Mouse (Mus musculus): Measurements from ENCODE around the gene Slc35d2. TPM values are rescaled to one million over a fixed set of nuclear protein-coding genes. Genes with fewer than 3 reads are reported as not detected.
A peak's percentile ranks its signal among the peaks of the same experiment; 100 is the strongest.

Slc35d2 gene
- polyA plus RNA-seq, 1 experiment from 2014 or later, result 8.0 TPM

- H3K9me3 ChIP-seq (ENCODE audit: low read length), result no peaks in the 10 kb centered on the region
- H3K36me3 ChIP-seq (ENCODE audit: insufficient read depth, low read length), result no peaks in the 10 kb centered on the region
- WGBS, result 42% methylated on average over 6 of the region's 6 CpGs
- TF ChIP-seq EP300 (IDR thresholded peaks at IDR 0.05), result no peak
- no peak for TF ChIP-seq CTCF (IDR thresholded peaks at IDR 0.05)
- no peaks in the 10 kb centered on the region for H3K27me3 ChIP-seq (replicated peaks; ENCODE audit: insufficient read depth, low read length)
- no peak overlapping the region for H3K4me2 ChIP-seq (replicated peaks; ENCODE audit: low read depth, low read length)
- H3K4me1 ChIP-seq (ENCODE audit: insufficient read depth, low read depth, low read length), result no peaks in the 10 kb centered on the region
- DNase-seq (ENCODE audit: low spot score) (no peak), ATAC-seq (no peak)
- H3K27ac ChIP-seq (ENCODE audit: low read length), result no peak overlapping the region
- H3K9ac ChIP-seq (replicated peaks; ENCODE audit: low read depth), result no peak overlapping the region
- no peak overlapping the region for H3K4me3 ChIP-seq (ENCODE audit: low read depth, low read length)
These were observed 5.5 kb downstream of the Slc35d2 start for GRCm38 (mm10) chr13:64123491-64124188.

- no peak overlapping the region for H3K4me3 ChIP-seq (ENCODE audit: low read depth, low read length)
- H3K27me3 ChIP-seq (replicated peaks; ENCODE audit: insufficient read depth, low read length), result no peaks in the 10 kb centered on the region
- H3K9me3 ChIP-seq (ENCODE audit: low read length), result no peaks in the 10 kb centered on the region
- H3K27ac ChIP-seq (ENCODE audit: low read length), result no peak overlapping the region
- H3K36me3 ChIP-seq (ENCODE audit: insufficient read depth, low read length), result no peaks in the 10 kb centered on the region
- 72% methylated on average over 4 of the region's 4 CpGs for WGBS
- TF ChIP-seq EP300 (IDR thresholded peaks at IDR 0.05) (no peak), CTCF (IDR thresholded peaks at IDR 0.05) (no peak)
- no peak overlapping the region for H3K9ac ChIP-seq (replicated peaks; ENCODE audit: low read depth)
- no peak for DNase-seq (ENCODE audit: low spot score)
- ATAC-seq, result no peak
- H3K4me1 ChIP-seq (ENCODE audit: insufficient read depth, low read depth, low read length), result no peaks in the 10 kb centered on the region
- no peak overlapping the region for H3K4me2 ChIP-seq (replicated peaks; ENCODE audit: low read depth, low read length)
These were observed 8.4 kb downstream of the Slc35d2 start for GRCm38 (mm10) chr13:64120760-64121159.

GRCm38 (mm10) chr13:64117442-64117841, 11.7 kb downstream of the Slc35d2 start:
- TF ChIP-seq CTCF (IDR thresholded peaks at IDR 0.05), result peak; percentile 56
- TF ChIP-seq EP300 (IDR thresholded peaks at IDR 0.05), result no peak
- Histone ChIP-seq H3K4me2 (replicated peaks; ENCODE audit: low read depth, low read length) (no peak overlapping the region), H3K4me3 (ENCODE audit: low read depth, low read length) (no peak overlapping the region), H3K9me3 (ENCODE audit: low read length) (no peaks in the 10 kb centered on the region), H3K27ac (ENCODE audit: low read length) (no peak overlapping the region), H3K4me1 (ENCODE audit: insufficient read depth, low read depth, low read length) (no peaks in the 10 kb centered on the region), H3K9ac (replicated peaks; ENCODE audit: low read depth) (no peak overlapping the region), H3K36me3 (ENCODE audit: insufficient read depth, low read length) (no peaks in the 10 kb centered on the region), H3K27me3 (replicated peaks; ENCODE audit: insufficient read depth, low read length) (no peaks in the 10 kb centered on the region)
- DNase-seq (ENCODE audit: low spot score) (no peak), ATAC-seq (no peak)
- WGBS, result 54% methylated on average over 2 of the region's 2 CpGs

GRCm38 (mm10) chr13:64110421-64110820, 18.7 kb downstream of the Slc35d2 start:
- TF ChIP-seq CTCF (IDR thresholded peaks at IDR 0.05) (no peak), EP300 (IDR thresholded peaks at IDR 0.05) (no peak)
- H3K4me2 ChIP-seq (replicated peaks; ENCODE audit: low read depth, low read length), result no peak overlapping the region
- DNase-seq (ENCODE audit: low spot score) (no peak), ATAC-seq (no peak)
- H3K4me3 ChIP-seq (ENCODE audit: low read depth, low read length), result no peak overlapping the region
- no peaks in the 10 kb centered on the region for H3K36me3 ChIP-seq (ENCODE audit: insufficient read depth, low read length)
- H3K4me1 ChIP-seq (ENCODE audit: insufficient read depth, low read depth, low read length), result no peaks in the 10 kb centered on the region; the same call in 1 of the 2 replicates
- 94% methylated on average over 1 of the region's 1 CpGs for WGBS
- no peaks in the 10 kb centered on the region for H3K27me3 ChIP-seq (replicated peaks; ENCODE audit: insufficient read depth, low read length)
- no peak overlapping the region for H3K27ac ChIP-seq (ENCODE audit: low read length)
- no peak overlapping the region for H3K9ac ChIP-seq (replicated peaks; ENCODE audit: low read depth)
- H3K9me3 ChIP-seq (ENCODE audit: low read length), result no peaks in the 10 kb centered on the region

GRCm38 (mm10) chr13:64108381-64108850, 20.8 kb downstream of the Slc35d2 start:
- ATAC-seq (no peak), DNase-seq (ENCODE audit: low spot score) (peak; percentile 23)
- H3K27me3 ChIP-seq (replicated peaks; ENCODE audit: insufficient read depth, low read length), result no peaks in the 10 kb centered on the region
- no peak overlapping the region for H3K27ac ChIP-seq (ENCODE audit: low read length)
- no peaks in the 10 kb centered on the region for H3K9me3 ChIP-seq (ENCODE audit: low read length)
- no peak overlapping the region for H3K4me2 ChIP-seq (replicated peaks; ENCODE audit: low read depth, low read length)
- WGBS, result 22% methylated on average over 5 of the region's 5 CpGs
- no peaks in the 10 kb centered on the region for H3K36me3 ChIP-seq (ENCODE audit: insufficient read depth, low read length)
- no peak overlapping the region for H3K4me3 ChIP-seq (ENCODE audit: low read depth, low read length)
- no peaks in the 10 kb centered on the region; the same call in 1 of the 2 replicates for H3K4me1 ChIP-seq (ENCODE audit: insufficient read depth, low read depth, low read length)
- no peak overlapping the region for H3K9ac ChIP-seq (replicated peaks; ENCODE audit: low read depth)
- TF ChIP-seq CTCF (IDR thresholded peaks at IDR 0.05) (no peak), EP300 (IDR thresholded peaks at IDR 0.05) (no peak)

GRCm38 (mm10) chr13:64107535-64107934, 21.6 kb downstream of the Slc35d2 start:
- peak; percentile 48; the same call in 1 of the 2 replicates for ATAC-seq
- peak; percentile 31 for DNase-seq (ENCODE audit: low spot score)

More at GRCm38 (mm10) chr13:64107535-64107934, 21.6 kb downstream of the Slc35d2 start:
- no peak for TF ChIP-seq CTCF (IDR thresholded peaks at IDR 0.05)
- TF ChIP-seq EP300 (IDR thresholded peaks at IDR 0.05), result no peak
- H3K27ac ChIP-seq (ENCODE audit: low read length), result no peak overlapping the region
- no peaks in the 10 kb centered on the region for H3K9me3 ChIP-seq (ENCODE audit: low read length)
- H3K4me3 ChIP-seq (ENCODE audit: low read depth, low read length), result no peak overlapping the region
- H3K4me2 ChIP-seq (replicated peaks; ENCODE audit: low read depth, low read length), result peak overlapping the region; percentile 11; the same call in 1 of the 2 replicates
- no peaks in the 10 kb centered on the region for H3K27me3 ChIP-seq (replicated peaks; ENCODE audit: insufficient read depth, low read length)
- no peaks in the 10 kb centered on the region for H3K36me3 ChIP-seq (ENCODE audit: insufficient read depth, low read length)
- no peaks in the 10 kb centered on the region; the same call in 1 of the 2 replicates for H3K4me1 ChIP-seq (ENCODE audit: insufficient read depth, low read depth, low read length)
- no peak overlapping the region for H3K9ac ChIP-seq (replicated peaks; ENCODE audit: low read depth)
- WGBS, result 31% methylated on average over 8 of the region's 8 CpGs
